Mouse (Mus musculus): ENCODE measurements at regions not wholly inside any gene's neighbourhood (a gene's known extent, or its start where the extent isn't known, plus 50 kb on each side); places are given as distances from the start of the nearest gene placed in this dataset.

- TF ChIP-seq CTCF (IDR thresholded peaks at IDR 0.05; ENCODE audit: extremely low read depth, insufficient read length, insufficient replicate concordance, low read depth, low read length) (no peak), POLR2A (IDR thresholded peaks at IDR 0.05; ENCODE audit: low read depth, low read length) (no peak)
Observed at GRCm38 (mm10) chr12:104605535-104606399, 132.6 kb upstream of the Gsc start.

All from small intestine, adult 2 months (tissue).